Mouse (Mus musculus) embryonic facial prominence, embryonic 11.5 days (tissue): ENCODE measurements at regions not wholly inside any gene's neighbourhood (a gene's known extent, or its start where the extent isn't known, plus 50 kb on each side); places are given as distances from the start of the nearest gene placed in this dataset.

Source experiments
- ATAC-seq: fragments of 200-750 bp; cut with Nextera tagmentation; replicated peaks from 2 replicates; pipeline ENCODE4 v1.8.0; 2017; ENCODE audit warnings: low read depth; ENCODE audit not compliant: insufficient number of reproducible peaks, low FRiP score, low TSS enrichment
- DNase-seq: peaks from one replicate; pipeline ENCODE4 v3.0.0-alpha.2; 2015; ENCODE audit warnings: low spot score
- H3K27ac ChIP-seq: fragments of 300-500 bp; sonication (generic); replicated peaks from 2 replicates; pipeline ENCODE4 v1.5.1; 2014; ENCODE audit warnings: mild to moderate bottlenecking, low read depth, low read length, control low read depth
- H3K27me3 ChIP-seq: fragments of 300-500 bp; sonication (generic); 2 replicates; pipeline ENCODE4 v1.6.1; 2014; ENCODE audit warnings: mild to moderate bottlenecking, low read length, moderate library complexity, mixed read lengths; ENCODE audit not compliant: control insufficient read depth, insufficient read depth
- H3K36me3 ChIP-seq: fragments of 300-500 bp; sonication (generic); replicated peaks from 2 replicates; pipeline ENCODE4 v1.6.1; 2014; ENCODE audit warnings: low read depth, mild to moderate bottlenecking, low read length, moderate library complexity, mixed read lengths; ENCODE audit not compliant: control insufficient read depth, insufficient read depth
- H3K4me1 ChIP-seq: fragments of 300-500 bp; sonication (generic); 2 replicates; pipeline ENCODE4 v1.6.1; 2014; ENCODE audit warnings: low read length, mixed read lengths; ENCODE audit not compliant: control insufficient read depth, insufficient read depth
- H3K4me2 ChIP-seq: fragments of 300-500 bp; sonication (generic); 2 replicates; pipeline ENCODE4 v1.6.1; 2014; ENCODE audit warnings: low read depth, mild to moderate bottlenecking, control low read depth, low read length, moderate library complexity
- H3K4me3 ChIP-seq: fragments of 300-500 bp; sonication (generic); 2 replicates; pipeline ENCODE4 v1.5.1; 2014; ENCODE audit warnings: low read depth, low read length, control low read depth
- H3K9ac ChIP-seq: fragments of 300-500 bp; sonication (generic); replicated peaks from 2 replicates; pipeline ENCODE4 v1.6.1; 2014; ENCODE audit warnings: mild to moderate bottlenecking, control low read depth, low read length
- H3K9me3 ChIP-seq: fragments of 300-500 bp; sonication (generic); replicated peaks from 2 replicates; pipeline ENCODE4 v1.6.1; 2016; ENCODE audit warnings: mild to moderate bottlenecking, low read length, inconsistent platforms, mixed read lengths; ENCODE audit not compliant: control insufficient read depth
- WGBS: fragments of 180-500 bp; shearing (Covaris S2); extraction: QIAGEN DNeasy Blood & Tissue Kit; methylation state at CpG from one replicate; pipeline ENCODE4 v1.1.7; 2014; 5-methylcytosine and 5-hydroxymethylcytosine counted together

GRCm38 (mm10) chr4:127709746-127710145 is 261.0 kb downstream of the CK137956 start:
- Histone ChIP-seq H3K9me3 (no peaks in the 10 kb centered on the region), H3K9ac (no peak overlapping the region), H3K4me1 (peaks cover 4% of the 10 kb centered on the region; the same call in 1 of the 2 replicates), H3K4me2 (no peak overlapping the region), H3K27ac (no peak overlapping the region), H3K4me3 (no peak overlapping the region), H3K36me3 (no peaks in the 10 kb centered on the region), H3K27me3 (no peaks in the 10 kb centered on the region)
- 78% methylated on average over 6 of the region's 6 CpGs for WGBS
- DNase-seq (no peak), ATAC-seq (no peak)

DNA sequence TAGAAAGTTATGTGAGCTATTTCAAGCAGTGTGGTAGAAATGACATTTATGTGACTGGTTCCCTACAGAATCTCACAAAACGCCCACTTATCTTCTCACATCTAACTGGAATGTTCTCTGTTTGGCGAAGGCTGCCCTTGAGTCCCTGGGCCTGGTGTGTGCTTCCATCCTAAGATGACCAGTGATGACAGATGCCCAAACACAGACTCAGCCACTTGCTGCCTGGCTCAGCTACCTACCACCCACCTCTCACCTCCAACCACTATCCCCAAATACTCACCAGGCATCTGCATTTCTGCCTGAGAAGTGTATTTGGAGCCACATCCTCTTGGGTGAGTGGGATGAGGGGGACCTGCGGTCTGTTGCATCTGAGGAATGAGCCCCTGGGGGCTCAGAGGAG is 262.6 kb downstream of the CK137956 start:
- no peaks in the 10 kb centered on the region for H3K9me3 ChIP-seq
- no peak overlapping the region for H3K9ac ChIP-seq
- 68% methylated on average over 3 of the region's 3 CpGs for WGBS
- H3K4me3 ChIP-seq: no peak overlapping the region
- H3K4me1 ChIP-seq: peaks cover 4% of the 10 kb centered on the region; the same call in 1 of the 2 replicates
- no peaks in the 10 kb centered on the region for H3K36me3 ChIP-seq
- H3K27me3 ChIP-seq: no peaks in the 10 kb centered on the region
- ATAC-seq (no peak), DNase-seq (no peak)
- H3K4me2 ChIP-seq: no peak overlapping the region
- H3K27ac ChIP-seq: no peak overlapping the region

GRCm38 (mm10) chr4:127707126-127707525 is 263.6 kb downstream of the CK137956 start:
- Histone ChIP-seq H3K4me2 (no peak overlapping the region), H3K27ac (no peak overlapping the region), H3K4me3 (no peak overlapping the region), H3K4me1 (peaks cover 4% of the 10 kb centered on the region; the same call in 1 of the 2 replicates), H3K9ac (no peak overlapping the region), H3K27me3 (no peaks in the 10 kb centered on the region), H3K36me3 (no peaks in the 10 kb centered on the region), H3K9me3 (no peaks in the 10 kb centered on the region)
- DNase-seq: no peak
- no peak for ATAC-seq
- 74% methylated on average over 3 of the region's 3 CpGs for WGBS

DNA sequence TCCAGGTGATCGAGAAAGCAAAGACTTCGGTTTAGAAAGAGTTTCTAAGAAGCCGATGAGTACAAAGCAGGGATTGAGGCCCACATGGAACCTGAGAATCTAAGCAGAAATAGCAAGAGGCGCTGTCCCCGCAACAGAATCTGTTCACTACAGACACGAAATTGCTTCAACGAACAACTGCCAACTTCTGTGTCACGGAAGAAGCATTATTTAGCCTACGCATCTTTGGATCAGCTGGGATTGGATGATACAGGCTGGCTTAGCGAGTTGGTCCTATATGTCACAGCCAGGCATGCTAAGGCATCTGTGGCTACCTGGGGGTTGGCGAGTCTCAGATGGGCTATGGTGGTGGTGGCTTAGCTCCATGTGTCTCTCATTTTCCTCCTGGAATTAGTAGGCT is 269.1 kb downstream of the CK137956 start:
- ATAC-seq: no peak
- WGBS: 91% methylated on average over 11 of the region's 11 CpGs
- Histone ChIP-seq H3K9me3 (no peaks in the 10 kb centered on the region), H3K9ac (no peak overlapping the region), H3K27ac (no peak overlapping the region), H3K4me2 (no peak overlapping the region), H3K36me3 (no peaks in the 10 kb centered on the region), H3K4me1 (no peaks in the 10 kb centered on the region), H3K27me3 (no peaks in the 10 kb centered on the region), H3K4me3 (no peak overlapping the region)
- DNase-seq: no peak

- Histone ChIP-seq H3K4me3 (no peak overlapping the region), H3K4me1 (no peaks in the 10 kb centered on the region), H3K9ac (no peak overlapping the region), H3K36me3 (no peaks in the 10 kb centered on the region), H3K9me3 (no peaks in the 10 kb centered on the region), H3K27me3 (no peaks in the 10 kb centered on the region), H3K27ac (no peak overlapping the region), H3K4me2 (no peak overlapping the region)
- DNase-seq (no peak), ATAC-seq (no peak)
- 61% methylated on average over 4 of the region's 4 CpGs for WGBS
Observed at GRCm38 (mm10) chr4:127689986-127690385, 280.8 kb downstream of the CK137956 start.

GRCm38 (mm10) chr4:127685021-127685420 is 285.7 kb downstream of the CK137956 start:
- no peaks in the 10 kb centered on the region for H3K27me3 ChIP-seq
- H3K4me3 ChIP-seq: no peak overlapping the region
- no peaks in the 10 kb centered on the region for H3K36me3 ChIP-seq
- H3K9me3 ChIP-seq: no peaks in the 10 kb centered on the region
- H3K27ac ChIP-seq: no peak overlapping the region
- DNase-seq (no peak), ATAC-seq (no peak)
- no peak overlapping the region for H3K9ac ChIP-seq
- H3K4me2 ChIP-seq: no peak overlapping the region
- 77% methylated on average over 3 of the region's 3 CpGs for WGBS
- H3K4me1 ChIP-seq: no peaks in the 10 kb centered on the region

DNA sequence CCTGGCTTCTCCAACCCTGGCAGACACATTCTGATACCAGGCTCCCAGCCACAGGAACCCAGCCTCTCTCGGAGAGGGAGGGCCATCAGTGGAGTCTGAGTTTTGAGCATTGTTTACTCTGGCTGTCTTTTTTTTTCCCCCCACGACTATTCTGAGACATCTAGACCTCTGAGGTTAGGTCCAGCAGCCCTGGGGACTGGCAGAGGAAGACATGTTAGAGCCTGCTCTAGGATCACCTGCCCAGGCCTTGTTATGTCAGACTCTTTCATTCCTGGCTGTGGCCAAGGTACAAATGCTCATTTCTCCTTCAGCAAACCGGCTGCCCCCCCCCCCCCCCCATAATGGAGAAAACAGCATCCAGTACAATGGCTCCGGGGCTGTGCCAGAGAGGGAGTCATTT is 291.4 kb downstream of the CK137956 start:
- Histone ChIP-seq H3K4me2 (no peak overlapping the region), H3K4me3 (no peak overlapping the region), H3K4me1 (no peaks in the 10 kb centered on the region), H3K36me3 (no peaks in the 10 kb centered on the region), H3K9me3 (no peaks in the 10 kb centered on the region), H3K27ac (no peak overlapping the region), H3K27me3 (no peaks in the 10 kb centered on the region), H3K9ac (no peak overlapping the region)
- WGBS: 21% methylated on average over 4 of the region's 4 CpGs
- no peak for ATAC-seq
- DNase-seq: no peak

GRCm38 (mm10) chr4:127678437-127678836 is 292.3 kb downstream of the CK137956 start:
- Histone ChIP-seq H3K36me3 (no peaks in the 10 kb centered on the region), H3K4me2 (no peak overlapping the region), H3K9ac (no peak overlapping the region), H3K27me3 (no peaks in the 10 kb centered on the region), H3K9me3 (no peaks in the 10 kb centered on the region), H3K27ac (no peak overlapping the region), H3K4me1 (no peaks in the 10 kb centered on the region), H3K4me3 (no peak overlapping the region)
- 60% methylated on average over 5 of the region's 5 CpGs for WGBS
- no peak for ATAC-seq
- DNase-seq: no peak
